Mouse (Mus musculus) liver, embryonic 13.5 days (tissue): ENCODE data around the gene Sirt3. TPM values are rescaled to one million over a fixed set of nuclear protein-coding genes. Genes with fewer than 3 reads are reported as not detected.
A peak's percentile ranks its signal among the peaks of the same experiment; 100 is the strongest.

ENCODE experiments used
- ATAC-seq: fragments of 200-750 bp; cut with Nextera tagmentation; 2 replicates; pipeline ENCODE4 v1.8.0; 2017; ENCODE audit warnings: low read depth, mild to moderate bottlenecking, moderate number of reproducible peaks, moderate library complexity
- DNase-seq: peaks from one replicate; pipeline ENCODE4 v3.0.0; 2022
- H3K27ac ChIP-seq: fragments of 300-500 bp; sonication (generic); 2 replicates; pipeline ENCODE4 v1.5.1; 2015; ENCODE audit warnings: moderate library complexity, mild to moderate bottlenecking, inconsistent platforms
- H3K27me3 ChIP-seq: fragments of 300-500 bp; sonication (generic); 2 replicates; pipeline ENCODE4 v1.6.1; 2015; ENCODE audit warnings: mild to moderate bottlenecking, inconsistent platforms
- H3K36me3 ChIP-seq: fragments of 300-500 bp; sonication (generic); 2 replicates; pipeline ENCODE4 v1.6.1; 2015; ENCODE audit warnings: mild to moderate bottlenecking, inconsistent platforms
- H3K4me1 ChIP-seq: fragments of 300-500 bp; sonication (generic); replicated peaks from 2 replicates; pipeline ENCODE4 v1.6.1; 2015; ENCODE audit warnings: inconsistent platforms
- H3K4me2 ChIP-seq: fragments of 300-500 bp; sonication (generic); 2 replicates; pipeline ENCODE4 v1.6.1; 2015; ENCODE audit warnings: inconsistent platforms, mild to moderate bottlenecking, moderate library complexity
- H3K4me3 ChIP-seq: fragments of 300-500 bp; sonication (generic); replicated peaks from 2 replicates; pipeline ENCODE4 v1.5.1; 2015; ENCODE audit warnings: mild to moderate bottlenecking, inconsistent platforms
- H3K9ac ChIP-seq: fragments of 300-500 bp; sonication (generic); 2 replicates; pipeline ENCODE4 v1.6.1; 2015; ENCODE audit warnings: mild to moderate bottlenecking, inconsistent platforms
- H3K9me3 ChIP-seq: fragments of 300-500 bp; sonication (generic); replicated peaks from 2 replicates; pipeline ENCODE4 v1.6.1; 2016; ENCODE audit warnings: inconsistent platforms
- WGBS: fragments of 180-500 bp; shearing (Covaris S2); methylation state at CpG from one replicate; pipeline ENCODE4 v1.1.7; 2015; ENCODE audit not compliant: insufficient replicate concordance; 5-methylcytosine and 5-hydroxymethylcytosine counted together
- polyA plus RNA-seq: library from polyadenylated mRNA; unstranded; fragments of >200 nt; fragmentation: Nextera tagmentation; extraction: Ambion mirVana; gene quantifications from 2 replicates; pipeline ENCODE4 v1.2.1, GENCODE M21; 2015

The Sirt3 gene
- polyA plus RNA-seq: 16.6 and 16.8 TPM in 2 replicates

- Histone ChIP-seq H3K9me3 (no peaks in the 10 kb centered on the region), H3K4me3 (peak within 1 kb of the TSS; percentile 92), H3K36me3 (peaks cover 40% of the 10 kb centered on the region), H3K4me1 (peaks cover 42% of the 10 kb centered on the region), H3K27me3 (no peaks in the 10 kb centered on the region), H3K27ac (peak within 1 kb of the TSS; percentile 90), H3K4me2 (peak within 1 kb of the TSS; percentile 93), H3K9ac (peak within 1 kb of the TSS; percentile 88)
- WGBS: under 1% methylated on average over 59 of the region's 59 CpGs
- DNase-seq (peak; percentile 88), ATAC-seq (peak; percentile 91)
Measured at GRCm38 (mm10) chr7:140881696-140882468, at the start of gene Sirt3, which contains the start of gene Psmd13. Gene Sirt3, minus strand, starts transcription at chr7:140882309. Gene Psmd13, plus strand, starts transcription at chr7:140881968.

- no peak for DNase-seq
- no peak overlapping the region for H3K9ac ChIP-seq
- H3K36me3 ChIP-seq: no peaks in the 10 kb centered on the region
- H3K4me2 ChIP-seq: no peak overlapping the region
- no peak for ATAC-seq
- peaks cover 11% of the 10 kb centered on the region for H3K4me1 ChIP-seq
- no peaks in the 10 kb centered on the region for H3K9me3 ChIP-seq
- H3K27ac ChIP-seq: no peak overlapping the region
- 72% methylated on average over 6 of the region's 6 CpGs for WGBS
- H3K4me3 ChIP-seq: no peak overlapping the region
- H3K27me3 ChIP-seq: peaks cover 48% of the 10 kb centered on the region
Measured at GRCm38 (mm10) chr7:140927181-140927580, 45.1 kb upstream of the Sirt3 start.

- peak overlapping the region; percentile 28 for H3K4me3 ChIP-seq
Measured at GRCm38 (mm10) chr7:140923070-140923775, 41.1 kb upstream of the Sirt3 start.

GRCm38 (mm10) chr7:140922398-140923069, 40.4 kb upstream of the Sirt3 start:
- no peaks in the 10 kb centered on the region for H3K9me3 ChIP-seq
- H3K4me3 ChIP-seq: peak overlapping the region; percentile 28
- H3K9ac ChIP-seq: no peak overlapping the region
- no peak overlapping the region for H3K27ac ChIP-seq
- H3K27me3 ChIP-seq: peaks cover 76% of the 10 kb centered on the region
- ATAC-seq (peak; percentile 25), DNase-seq (no peak)
- peak overlapping the region; percentile 58 for H3K4me2 ChIP-seq
- WGBS: 2% methylated on average over 49 of the region's 49 CpGs
- peaks cover 44% of the 10 kb centered on the region for H3K4me1 ChIP-seq
- H3K36me3 ChIP-seq: no peaks in the 10 kb centered on the region

More at GRCm38 (mm10) chr7:140923070-140923775, 41.1 kb upstream of the Sirt3 start:
- Histone ChIP-seq H3K9me3 (no peaks in the 10 kb centered on the region), H3K27me3 (peaks cover 76% of the 10 kb centered on the region), H3K9ac (no peak overlapping the region), H3K4me2 (peak overlapping the region; percentile 58), H3K36me3 (no peaks in the 10 kb centered on the region), H3K27ac (no peak overlapping the region), H3K4me1 (peaks cover 44% of the 10 kb centered on the region)
- WGBS: 24% methylated on average over 30 of the region's 30 CpGs
- ATAC-seq: no peak
- DNase-seq: no peak

GRCm38 (mm10) chr7:140921225-140921975, 39.3 kb upstream of the Sirt3 start:
- Histone ChIP-seq H3K27me3 (peaks cover 72% of the 10 kb centered on the region), H3K36me3 (no peaks in the 10 kb centered on the region), H3K4me2 (no peak overlapping the region), H3K9ac (no peak overlapping the region), H3K27ac (no peak overlapping the region), H3K4me1 (peaks cover 44% of the 10 kb centered on the region), H3K4me3 (0 out of 2 replicates have a peak overlapping the region, but pooled peaks have one; percentile 28), H3K9me3 (no peaks in the 10 kb centered on the region)
- ATAC-seq (no peak), DNase-seq (no peak)
- 30% methylated on average over 22 of the region's 22 CpGs for WGBS

- no peak for ATAC-seq
- WGBS: 48% methylated on average over 8 of the region's 8 CpGs
- peaks cover 64% of the 10 kb centered on the region for H3K27me3 ChIP-seq
- no peaks in the 10 kb centered on the region for H3K9me3 ChIP-seq
- no peak within 1 kb of the TSS for H3K4me3 ChIP-seq
- no peaks in the 10 kb centered on the region for H3K36me3 ChIP-seq
- H3K9ac ChIP-seq: no peak within 1 kb of the TSS
- H3K4me2 ChIP-seq: no peak within 1 kb of the TSS
- peaks cover 44% of the 10 kb centered on the region for H3K4me1 ChIP-seq
- no peak within 1 kb of the TSS for H3K27ac ChIP-seq
- no peak for DNase-seq
Measured at GRCm38 (mm10) chr7:140920418-140921029, 38.4 kb upstream of the Sirt3 start, which contains the start of gene Nlrp6. Gene Nlrp6, plus strand, starts transcription at chr7:140920902.

GRCm38 (mm10) chr7:140919911-140920310, 37.8 kb upstream of the Sirt3 start:
- Histone ChIP-seq H3K27me3 (peaks cover 58% of the 10 kb centered on the region), H3K4me2 (no peak overlapping the region), H3K4me1 (peaks cover 44% of the 10 kb centered on the region), H3K4me3 (no peak overlapping the region), H3K9me3 (no peaks in the 10 kb centered on the region), H3K9ac (no peak overlapping the region), H3K27ac (no peak overlapping the region), H3K36me3 (no peaks in the 10 kb centered on the region)
- WGBS: 22% methylated on average over 4 of the region's 4 CpGs
- DNase-seq (no peak), ATAC-seq (no peak)

- H3K27ac ChIP-seq: no peak overlapping the region
- WGBS: 67% methylated on average over 8 of the region's 8 CpGs
- no peaks in the 10 kb centered on the region for H3K9me3 ChIP-seq
- no peak overlapping the region for H3K4me2 ChIP-seq
- no peaks in the 10 kb centered on the region for H3K36me3 ChIP-seq
- H3K9ac ChIP-seq: no peak overlapping the region
- no peak overlapping the region for H3K4me3 ChIP-seq
- H3K27me3 ChIP-seq: peaks cover 3% of the 10 kb centered on the region; the same call in 1 of the 2 replicates
- no peak for ATAC-seq
- H3K4me1 ChIP-seq: peaks cover 14% of the 10 kb centered on the region
- no peak for DNase-seq
Measured at GRCm38 (mm10) chr7:140914031-140914690, 32.1 kb upstream of the Sirt3 start.

- H3K9me3 ChIP-seq: no peaks in the 10 kb centered on the region
- 0 out of 2 replicates have a peak, but pooled peaks cover 3% of the 10 kb centered on the region for H3K27me3 ChIP-seq
- H3K4me3 ChIP-seq: no peak overlapping the region
- H3K4me1 ChIP-seq: peaks cover 16% of the 10 kb centered on the region
- H3K9ac ChIP-seq: no peak overlapping the region
- H3K4me2 ChIP-seq: no peak overlapping the region
- no peaks in the 10 kb centered on the region for H3K36me3 ChIP-seq
- ATAC-seq: peak; percentile 29
- DNase-seq: no peak
- peak overlapping the region; percentile 66 for H3K27ac ChIP-seq
- WGBS: 58% methylated on average over 5 of the region's 5 CpGs
Measured at GRCm38 (mm10) chr7:140912846-140913482, 30.9 kb upstream of the Sirt3 start.
